Mouse (Mus musculus) layer of hippocampus, postnatal 14 days (tissue): ENCODE results near the gene Mlycd. TPM values are rescaled to one million over a fixed set of nuclear protein-coding genes. Genes with fewer than 3 reads are reported as not detected.

ENCODE experiments used
- DNase-seq, 2 experiments: peaks; one replicate each; pipeline ENCODE4 v3.0.0; 2021 to 2022; ENCODE audit warnings: low spot score in 2 of 2, mixed read lengths in 1 of 2
- total RNA-seq, 2 experiments: library from RNA; stranded (reverse); gene quantifications; 2 replicates each; pipeline ENCODE4 v1.2.3; 2021

The Mlycd gene
- total RNA-seq, 2 experiments from 2014 or later: 24.1 to 27.0 TPM

GRCm38 (mm10) chr8:119430690-119431089 lies 36.0 kb downstream of the Mlycd start:
- no peak for DNase-seq

- no peak for DNase-seq
Measured at GRCm38 (mm10) chr8:119432372-119432771, 37.7 kb downstream of the Mlycd start.

DNA sequence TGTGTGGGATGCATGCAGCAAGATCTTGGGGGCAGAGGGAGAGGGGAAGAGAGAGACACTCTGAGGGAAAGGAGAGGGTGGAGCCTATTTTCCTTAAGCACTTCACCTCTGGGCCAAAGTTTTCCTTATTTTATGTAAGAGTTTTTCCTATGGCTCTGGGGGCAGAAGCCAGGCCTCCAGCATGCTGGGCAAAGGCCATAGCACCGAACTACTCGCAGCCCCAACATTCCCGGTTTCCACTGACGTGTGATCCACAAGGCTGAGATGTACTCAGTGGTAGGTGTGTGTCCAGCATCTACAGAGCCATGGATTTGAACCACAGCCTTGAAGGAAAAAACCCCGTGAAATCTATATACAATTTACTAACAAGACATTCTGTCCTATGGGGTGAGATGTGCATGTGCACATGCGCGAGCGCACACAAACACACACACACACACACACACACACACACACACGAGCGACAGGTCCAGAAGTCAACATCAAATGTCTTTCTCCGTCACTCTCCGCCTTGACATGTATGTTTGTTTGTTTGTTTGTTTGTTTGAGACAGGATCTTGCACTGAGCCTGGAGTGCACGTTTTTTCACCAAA lies 39.0 kb downstream of the Mlycd start, which contains the start of gene Osgin1:
Gene Osgin1 (plus strand): TSS at position 543 of the 593 bp plus-strand sequence.
- DNase-seq: no peak

DNA sequence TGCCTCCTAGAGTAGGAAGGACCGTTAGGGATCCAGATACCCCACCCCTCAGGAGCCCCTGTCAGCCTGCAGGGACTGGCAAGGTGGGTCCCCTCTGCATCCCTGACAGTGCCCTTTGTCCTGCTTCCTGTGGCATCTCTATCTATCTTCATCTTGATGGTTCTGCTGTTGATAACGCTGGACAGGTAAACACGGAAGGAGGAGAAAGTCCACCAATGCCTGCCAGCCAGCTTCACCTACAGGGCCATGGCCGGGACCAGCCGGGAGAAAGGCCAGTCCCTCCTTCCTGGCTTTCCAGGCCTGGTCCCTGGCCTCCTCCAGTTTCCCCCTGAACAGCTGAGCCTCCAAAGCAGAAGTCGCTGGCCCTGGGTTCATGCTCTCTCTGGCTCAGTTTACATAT lies 39.9 kb downstream of the Mlycd start:
- no peak for DNase-seq

DNA sequence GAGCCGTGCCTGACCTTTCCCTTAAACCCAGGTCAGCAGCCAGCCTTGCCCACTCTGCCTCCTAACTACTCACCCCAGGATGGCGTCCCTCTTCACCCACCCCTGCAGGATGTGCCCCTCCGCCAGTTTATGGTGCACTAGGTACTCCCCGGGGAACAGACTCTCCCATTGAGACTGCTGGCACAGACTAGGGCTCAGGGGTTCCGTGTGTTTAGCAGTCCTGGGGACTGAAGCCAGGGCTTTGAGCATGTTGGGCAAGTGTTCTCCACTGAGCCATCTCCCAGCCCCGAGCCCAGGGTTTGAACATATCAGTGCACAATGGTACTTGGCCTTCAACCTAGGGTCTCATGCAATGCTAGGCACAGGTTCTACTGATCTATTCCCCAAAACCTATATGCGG lies 40.8 kb downstream of the Mlycd start:
- no peak for DNase-seq

GRCm38 (mm10) chr8:119436331-119436730 lies 41.7 kb downstream of the Mlycd start:
- DNase-seq: no peak

- DNase-seq: no peak
Measured at GRCm38 (mm10) chr8:119436933-119437332, 42.3 kb downstream of the Mlycd start.

GRCm38 (mm10) chr8:119437506-119437905 lies 42.8 kb downstream of the Mlycd start:
- no peak for DNase-seq

DNA sequence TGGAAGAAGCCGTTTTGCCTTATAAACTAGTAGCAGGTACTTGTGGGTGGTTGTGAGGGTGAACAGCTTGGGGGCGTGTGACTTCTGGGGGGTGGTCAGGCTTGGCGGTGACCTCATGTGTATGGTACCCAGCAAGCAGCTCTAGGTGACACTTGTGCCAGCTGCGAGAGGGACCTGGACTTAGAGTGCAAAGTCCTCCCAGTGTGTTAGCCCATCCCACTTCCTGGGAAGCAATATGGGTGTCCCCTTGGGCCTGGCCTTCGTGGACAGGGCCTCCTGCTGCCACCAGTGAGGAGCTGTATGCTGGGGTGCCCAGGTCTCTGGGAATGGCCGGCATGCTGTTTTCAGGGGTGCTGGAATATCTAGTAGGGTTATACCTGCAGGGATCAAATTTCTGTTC lies 44.2 kb downstream of the Mlycd start:
- DNase-seq: no peak

DNA sequence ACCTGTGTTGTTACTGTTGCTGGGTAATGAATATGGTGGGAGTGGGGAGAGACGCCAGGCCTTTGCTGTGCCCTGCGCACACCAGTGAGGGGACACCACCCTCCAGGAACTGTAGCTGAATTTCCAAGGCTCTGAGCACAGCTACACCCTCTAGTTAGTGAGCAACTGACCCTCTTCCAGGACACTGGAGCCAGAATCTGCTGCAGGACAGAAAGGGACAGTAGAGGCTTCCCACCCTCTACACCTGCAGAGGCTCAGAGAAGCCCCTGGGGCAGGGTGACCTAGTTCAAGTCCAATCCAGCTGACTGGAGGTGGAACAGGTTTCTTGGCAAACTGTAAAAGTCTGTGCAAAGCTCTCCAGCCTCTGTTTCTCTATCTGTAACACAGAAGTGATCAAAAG lies 44.7 kb downstream of the Mlycd start:
- no peak for DNase-seq

DNA sequence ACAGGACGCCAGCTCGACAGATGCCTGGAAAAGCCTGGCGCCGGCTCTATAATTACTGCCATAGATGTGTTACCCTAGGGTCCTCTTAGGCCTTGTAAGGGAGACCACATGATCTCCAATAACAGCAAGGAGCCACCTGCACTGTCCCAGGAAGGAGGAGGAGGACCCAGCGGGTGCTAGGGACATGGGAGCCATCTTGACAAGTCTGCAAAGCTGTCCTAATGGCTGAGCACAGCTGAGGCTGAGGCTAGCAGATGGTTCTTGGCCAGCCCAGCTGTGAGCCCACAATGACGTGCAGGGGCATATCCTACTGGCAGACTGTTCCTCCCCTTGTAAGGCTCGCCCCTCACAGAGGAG lies 45.2 kb downstream of the Mlycd start:
- no peak for DNase-seq

GRCm38 (mm10) chr8:119440250-119440951 lies 45.7 kb downstream of the Mlycd start:
- peak; percentile 54 to 62 for DNase-seq

- DNase-seq: no peak
Measured at GRCm38 (mm10) chr8:119440952-119441270, 46.2 kb downstream of the Mlycd start.

DNA sequence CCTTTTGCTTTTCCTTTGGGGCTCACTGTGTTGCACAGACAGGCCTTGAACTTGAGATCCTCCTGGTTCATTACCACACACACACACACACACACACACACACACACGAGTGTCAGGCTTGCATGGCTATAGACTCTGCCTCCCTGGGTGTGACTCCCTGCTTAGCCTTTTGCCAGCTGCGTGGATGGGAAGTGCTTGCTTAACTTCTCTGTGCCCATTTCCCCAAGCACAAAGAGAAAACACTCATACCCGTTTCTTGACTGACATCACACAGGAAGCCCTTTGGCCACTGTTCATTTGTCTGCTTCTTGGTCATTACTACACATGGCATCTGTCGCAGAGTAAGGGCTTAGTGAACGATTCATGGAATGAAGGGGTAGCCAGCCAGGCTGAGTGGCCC lies 47.3 kb downstream of the Mlycd start:
- no peak for DNase-seq

DNA sequence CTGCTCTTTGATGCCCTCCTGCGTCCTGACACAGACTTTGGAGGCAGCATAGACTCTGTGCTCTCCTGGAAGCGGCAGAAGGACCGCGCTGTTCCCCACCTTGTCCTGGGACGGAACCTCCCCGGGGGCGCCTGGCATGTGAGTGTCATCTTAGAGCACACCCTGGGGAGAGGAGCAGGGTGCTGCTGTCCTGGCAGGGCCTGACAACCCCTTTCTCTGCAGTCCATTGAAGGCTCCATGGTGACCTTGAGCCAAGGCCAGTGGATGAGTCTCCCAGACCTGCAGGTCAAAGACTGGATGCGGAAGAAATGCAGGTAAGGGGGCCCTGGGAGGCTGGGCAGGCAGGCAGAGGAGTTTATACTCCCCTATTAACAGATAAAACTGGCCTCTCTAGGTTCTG lies 48.3 kb downstream of the Mlycd start:
- no peak for DNase-seq

- DNase-seq: peak; percentile 88 to 90
Measured at GRCm38 (mm10) chr8:119446211-119446989, 51.7 kb downstream of the Mlycd start, which contains the start of gene Necab2. Gene Necab2 (plus strand): TSS chr8:119446719.

DNA sequence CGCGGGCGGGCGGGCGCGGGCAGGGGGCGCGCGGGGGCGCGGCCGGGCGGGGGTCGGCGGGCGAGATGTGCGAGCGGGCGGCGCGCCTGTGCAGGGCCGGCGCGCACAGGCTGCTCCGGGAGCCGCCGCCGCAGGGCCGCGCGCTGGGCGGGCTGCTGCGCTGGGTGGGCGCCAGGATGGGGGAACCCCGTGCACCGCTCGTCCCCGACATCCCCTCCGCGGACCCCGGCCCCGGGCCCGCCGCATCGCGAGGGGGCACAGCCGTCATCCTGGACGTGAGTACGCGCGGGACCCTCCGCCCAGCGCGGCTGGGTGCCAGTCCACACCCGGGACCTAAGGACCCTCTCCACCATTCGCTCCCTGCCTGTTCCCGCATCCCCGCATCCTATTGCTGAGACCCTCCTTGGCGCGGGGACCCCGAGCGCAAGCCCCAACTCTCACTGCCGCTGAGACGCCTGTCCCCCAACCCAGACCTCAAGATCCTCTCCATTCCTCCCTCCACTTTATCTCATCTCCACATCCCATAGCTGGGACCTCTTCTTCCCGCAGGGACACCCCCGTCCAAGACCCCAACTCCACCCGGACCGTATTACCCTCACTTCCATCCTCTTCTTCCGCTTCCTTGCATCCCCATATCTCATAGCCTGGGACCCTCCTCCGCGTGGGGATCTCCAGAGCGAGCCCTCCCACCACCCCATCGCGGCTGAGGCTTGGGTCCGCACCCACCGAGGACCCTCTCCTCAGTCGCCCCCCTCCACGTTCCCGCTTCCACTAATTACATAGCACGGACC lies 52.5 kb downstream of the Mlycd start:
- no peak for DNase-seq

DNA sequence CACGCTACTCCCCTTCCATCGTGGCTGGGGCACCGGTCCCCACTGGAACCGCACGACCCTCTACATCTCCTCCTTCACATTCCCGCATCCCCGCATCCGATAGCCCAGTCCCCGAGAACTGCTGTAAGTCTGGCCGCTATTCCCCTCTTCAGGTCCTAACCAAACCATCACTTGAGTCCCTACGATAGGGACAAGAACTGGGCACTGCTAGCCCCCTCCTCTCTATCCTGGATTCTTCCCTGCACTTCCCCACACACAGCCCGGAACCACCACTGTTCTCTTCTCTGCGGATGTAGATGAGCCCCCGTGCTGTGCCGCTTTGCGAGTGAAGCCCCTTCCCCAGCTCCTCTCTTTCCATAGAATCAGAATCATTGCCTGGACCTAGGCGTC lies 53.1 kb downstream of the Mlycd start:
- no peak for DNase-seq

DNA sequence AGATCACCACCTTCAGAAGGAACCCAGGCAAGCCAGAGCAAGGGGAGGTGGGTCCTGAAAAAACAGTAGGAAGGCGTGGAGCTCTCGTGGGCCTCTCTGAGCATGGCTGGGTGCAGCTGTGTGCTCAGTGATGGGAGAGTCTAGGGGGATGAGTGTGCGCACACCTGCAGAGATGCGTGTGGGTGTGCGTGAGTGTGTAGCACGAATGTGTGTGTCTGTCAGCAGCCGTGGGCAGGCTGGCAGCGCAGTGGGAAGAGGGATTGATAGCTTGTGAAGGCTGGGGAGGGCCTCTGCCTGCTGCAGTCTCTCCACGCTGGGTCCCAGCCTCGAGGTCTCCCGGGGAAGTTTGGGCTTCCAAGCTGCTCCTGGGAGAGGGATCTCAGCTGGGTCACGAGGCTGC lies 54.9 kb downstream of the Mlycd start:
- no peak for DNase-seq

DNA sequence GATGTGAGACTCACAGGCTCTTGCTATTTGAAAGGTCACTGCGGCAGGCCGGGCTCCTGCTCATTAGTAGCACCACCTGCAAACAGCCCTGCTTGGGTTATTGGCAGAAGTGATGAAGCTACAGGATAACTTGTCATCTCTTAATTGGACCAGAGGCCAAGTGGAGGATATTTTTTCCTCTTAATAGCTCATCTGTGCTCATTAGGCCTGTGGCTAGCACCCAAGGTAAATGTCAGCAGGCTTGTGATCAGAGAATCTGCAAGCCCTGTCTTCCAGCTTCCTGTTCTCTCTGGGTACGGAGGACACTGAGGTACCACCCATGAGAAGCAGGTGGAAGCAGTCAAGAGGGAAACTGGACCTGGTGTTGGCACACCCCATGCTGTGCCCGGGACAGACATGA lies 56.5 kb downstream of the Mlycd start:
- no peak for DNase-seq

- no peak for DNase-seq
Measured at GRCm38 (mm10) chr8:119452919-119453318, 58.2 kb downstream of the Mlycd start.

DNA sequence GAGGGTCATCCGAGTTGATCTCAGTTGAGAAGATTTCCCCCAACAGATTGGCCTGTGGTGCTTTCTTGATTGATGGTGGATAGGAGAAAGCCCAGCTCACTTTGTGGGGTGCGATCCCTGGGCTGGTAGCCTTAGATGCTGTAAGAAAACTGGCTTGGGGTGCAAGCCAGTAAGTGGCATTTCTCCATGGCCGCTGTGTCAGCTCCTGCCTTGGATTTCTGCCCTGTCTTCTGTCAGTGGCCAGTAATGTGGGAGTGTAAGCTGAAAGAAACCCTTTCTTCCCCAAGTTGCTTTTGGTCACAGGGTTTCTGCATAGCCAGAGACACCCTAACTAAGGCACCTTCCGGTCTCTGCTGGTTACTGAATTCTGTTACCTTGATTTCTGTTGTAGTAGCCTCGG lies 61.4 kb downstream of the Mlycd start:
- DNase-seq: no peak
